Mouse (Mus musculus): ENCODE results near the gene Mtus2. TPM values are rescaled to one million over a fixed set of nuclear protein-coding genes. Genes with fewer than 3 reads are reported as not detected.

Gene Mtus2
- polyA plus RNA-seq, 1 experiment from 2014 or later, result 8.1 TPM

GRCm38 (mm10) chr5:148012156-148012555 is 55.0 kb downstream of the Mtus2 start:
- WGBS, result 83% methylated on average over 5 of the region's 5 CpGs
- Histone ChIP-seq H3K27ac (ENCODE audit: low read depth, low read length) (no peak overlapping the region), H3K4me2 (ENCODE audit: low read depth, low read length, severe bottlenecking) (no peak overlapping the region), H3K9ac (ENCODE audit: low read length) (no peak overlapping the region), H3K9me3 (ENCODE audit: control insufficient read depth, low read length) (no peaks in the 10 kb centered on the region), H3K4me1 (replicated peaks; ENCODE audit: control insufficient read depth, insufficient read depth, low read length) (no peaks in the 10 kb centered on the region), H3K36me3 (ENCODE audit: control insufficient read depth, insufficient read depth, low read length) (no peaks in the 10 kb centered on the region), H3K27me3 (ENCODE audit: control insufficient read depth, insufficient read depth, low read length) (no peaks in the 10 kb centered on the region), H3K4me3 (ENCODE audit: low read depth, low read length) (no peak overlapping the region)
- ATAC-seq (replicated peaks; ENCODE audit: low FRiP score) (no peak), DNase-seq (ENCODE audit: low spot score) (no peak)

DNA sequence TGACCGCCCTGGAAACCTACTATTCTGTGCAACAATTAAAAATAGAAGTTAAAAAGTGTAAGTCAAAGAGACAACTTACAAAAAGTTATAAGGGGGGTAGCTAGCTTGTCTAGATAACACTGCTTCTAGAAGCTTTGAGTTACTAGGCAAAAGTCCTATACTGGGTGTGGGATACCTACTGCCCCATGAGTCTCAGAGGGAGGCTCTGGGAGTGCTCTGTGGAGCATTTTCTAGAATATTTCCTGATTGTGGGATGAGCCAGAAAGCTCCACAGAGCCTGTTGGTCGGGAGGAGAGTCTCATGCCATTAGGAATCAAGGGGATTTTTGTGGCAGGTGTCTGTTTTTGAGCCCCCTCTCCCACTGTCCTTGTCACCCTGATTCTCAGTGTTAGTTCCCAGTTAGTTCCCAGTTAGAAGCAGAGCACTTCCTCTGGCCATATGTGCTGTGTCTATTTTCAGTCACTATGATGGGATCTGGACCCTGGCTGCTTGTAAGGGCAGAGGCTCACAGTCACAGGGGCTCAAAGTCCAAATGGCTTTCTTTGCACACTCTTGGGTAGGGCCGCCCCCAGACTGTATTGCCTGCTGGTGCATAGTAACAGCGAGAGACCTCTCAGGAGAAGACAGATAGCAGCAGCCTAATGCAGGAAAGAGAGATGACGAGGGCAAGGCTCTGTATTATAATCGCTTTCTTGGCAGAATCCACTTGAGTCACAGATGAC is 57.2 kb downstream of the Mtus2 start:
- Histone ChIP-seq H3K9me3 (ENCODE audit: control insufficient read depth, low read length) (no peaks in the 10 kb centered on the region), H3K4me2 (ENCODE audit: low read depth, low read length, severe bottlenecking) (no peak overlapping the region), H3K9ac (ENCODE audit: low read length) (no peak overlapping the region), H3K27me3 (ENCODE audit: control insufficient read depth, insufficient read depth, low read length) (no peaks in the 10 kb centered on the region), H3K27ac (ENCODE audit: low read depth, low read length) (no peak overlapping the region), H3K4me1 (replicated peaks; ENCODE audit: control insufficient read depth, insufficient read depth, low read length) (no peaks in the 10 kb centered on the region), H3K36me3 (ENCODE audit: control insufficient read depth, insufficient read depth, low read length) (no peaks in the 10 kb centered on the region), H3K4me3 (ENCODE audit: low read depth, low read length) (no peak overlapping the region)
- WGBS, result 83% methylated on average over 6 of the region's 6 CpGs
- ATAC-seq (replicated peaks; ENCODE audit: low FRiP score) (no peak), DNase-seq (ENCODE audit: low spot score) (no peak)

DNA sequence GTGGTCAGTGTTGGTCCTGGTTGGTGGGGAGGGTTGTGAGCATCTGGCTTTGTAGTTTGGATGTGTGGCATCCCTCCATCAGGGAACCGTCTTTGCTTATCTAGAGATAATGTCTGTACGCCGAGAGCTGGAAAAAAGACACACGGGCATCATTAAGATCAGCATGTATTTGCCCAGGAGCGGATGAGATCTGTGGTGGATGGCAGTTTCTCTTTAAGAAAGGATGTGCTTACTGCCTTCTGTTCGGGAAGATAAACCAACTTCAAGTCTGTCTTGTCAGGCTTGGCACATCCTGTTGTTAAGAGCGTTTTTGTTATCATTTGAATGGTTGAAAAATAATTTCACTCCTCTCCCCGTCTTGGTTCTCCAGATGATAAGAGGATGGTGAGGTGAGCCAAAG is 58.3 kb downstream of the Mtus2 start:
- Histone ChIP-seq H3K4me1 (replicated peaks; ENCODE audit: control insufficient read depth, insufficient read depth, low read length) (no peaks in the 10 kb centered on the region), H3K27ac (ENCODE audit: low read depth, low read length) (no peak overlapping the region), H3K36me3 (ENCODE audit: control insufficient read depth, insufficient read depth, low read length) (no peaks in the 10 kb centered on the region), H3K9me3 (ENCODE audit: control insufficient read depth, low read length) (no peaks in the 10 kb centered on the region), H3K4me3 (ENCODE audit: low read depth, low read length) (no peak overlapping the region), H3K9ac (ENCODE audit: low read length) (no peak overlapping the region), H3K4me2 (ENCODE audit: low read depth, low read length, severe bottlenecking) (no peak overlapping the region), H3K27me3 (ENCODE audit: control insufficient read depth, insufficient read depth, low read length) (no peaks in the 10 kb centered on the region)
- 89% methylated on average over 8 of the region's 8 CpGs for WGBS
- ATAC-seq (replicated peaks; ENCODE audit: low FRiP score) (no peak), DNase-seq (ENCODE audit: low spot score) (no peak)

- H3K27ac ChIP-seq (ENCODE audit: low read depth, low read length), result no peak overlapping the region
- no peaks in the 10 kb centered on the region for H3K9me3 ChIP-seq (ENCODE audit: control insufficient read depth, low read length)
- H3K4me2 ChIP-seq (ENCODE audit: low read depth, low read length, severe bottlenecking), result no peak overlapping the region
- ATAC-seq (replicated peaks; ENCODE audit: low FRiP score) (no peak), DNase-seq (ENCODE audit: low spot score) (no peak)
- no peaks in the 10 kb centered on the region for H3K27me3 ChIP-seq (ENCODE audit: control insufficient read depth, insufficient read depth, low read length)
- WGBS, result 89% methylated on average over 11 of the region's 11 CpGs
- no peaks in the 10 kb centered on the region for H3K4me1 ChIP-seq (replicated peaks; ENCODE audit: control insufficient read depth, insufficient read depth, low read length)
- no peak overlapping the region for H3K4me3 ChIP-seq (ENCODE audit: low read depth, low read length)
- H3K9ac ChIP-seq (ENCODE audit: low read length), result no peak overlapping the region
- H3K36me3 ChIP-seq (ENCODE audit: control insufficient read depth, insufficient read depth, low read length), result no peaks in the 10 kb centered on the region
Observed at GRCm38 (mm10) chr5:148017371-148017770, 60.3 kb downstream of the Mtus2 start.

GRCm38 (mm10) chr5:148022784-148023183 is 65.7 kb downstream of the Mtus2 start:
- no peak overlapping the region for H3K27ac ChIP-seq (ENCODE audit: low read depth, low read length)
- DNase-seq (ENCODE audit: low spot score), result no peak
- no peaks in the 10 kb centered on the region for H3K9me3 ChIP-seq (ENCODE audit: control insufficient read depth, low read length)
- H3K4me1 ChIP-seq (replicated peaks; ENCODE audit: control insufficient read depth, insufficient read depth, low read length), result no peaks in the 10 kb centered on the region
- H3K4me2 ChIP-seq (ENCODE audit: low read depth, low read length, severe bottlenecking), result no peak overlapping the region
- H3K9ac ChIP-seq (ENCODE audit: low read length), result no peak overlapping the region
- H3K27me3 ChIP-seq (ENCODE audit: control insufficient read depth, insufficient read depth, low read length), result no peaks in the 10 kb centered on the region
- H3K4me3 ChIP-seq (ENCODE audit: low read depth, low read length), result no peak overlapping the region
- H3K36me3 ChIP-seq (ENCODE audit: control insufficient read depth, insufficient read depth, low read length), result no peaks in the 10 kb centered on the region
- ATAC-seq (replicated peaks; ENCODE audit: low FRiP score), result no peak
- WGBS, result 92% methylated on average over 4 of the region's 4 CpGs

DNA sequence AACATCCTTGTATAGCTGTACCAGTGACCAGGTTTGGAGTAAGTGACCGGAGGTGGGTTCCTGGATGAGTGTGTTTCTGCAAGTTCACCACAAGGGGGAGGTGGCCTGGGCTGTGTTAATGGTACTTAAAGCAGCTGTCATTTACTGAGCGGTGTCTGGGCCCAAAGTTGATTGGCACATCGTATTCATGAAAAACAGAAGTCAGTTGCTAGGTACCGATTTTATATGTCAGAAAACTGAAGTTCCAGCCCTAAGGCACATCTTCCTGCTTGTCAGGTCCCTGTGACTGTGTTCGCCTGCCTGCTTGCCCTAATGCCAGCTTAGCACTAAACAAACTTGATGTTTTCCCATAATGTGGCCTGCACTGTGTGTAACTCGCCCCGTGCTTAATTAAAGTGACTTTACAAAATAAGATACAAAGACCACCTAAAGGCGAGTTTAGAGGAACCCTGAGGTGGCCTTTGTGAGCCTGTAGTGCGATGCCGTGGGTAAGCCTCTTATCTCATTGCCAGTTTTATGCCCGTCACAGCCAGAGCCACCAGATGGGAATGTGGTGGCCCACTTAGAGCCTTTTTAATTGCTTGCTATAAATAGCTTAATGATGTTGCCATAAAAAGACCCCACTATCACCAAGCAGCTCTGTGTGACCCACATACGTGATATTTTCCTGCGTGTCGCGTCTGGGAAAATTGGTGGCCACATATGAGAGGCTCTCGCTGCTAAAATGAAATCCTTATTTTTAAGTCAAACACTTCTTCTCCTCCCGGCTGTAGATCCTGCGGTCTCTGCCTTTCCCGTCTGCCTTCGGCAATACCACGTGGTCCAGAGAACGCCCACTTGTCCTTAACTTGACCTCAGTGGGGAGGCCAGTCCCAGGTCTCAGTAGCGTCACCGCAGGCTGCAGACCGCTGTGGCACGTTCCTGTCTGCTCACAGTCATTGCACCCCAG is 69.6 kb downstream of the Mtus2 start:
- H3K36me3 ChIP-seq (ENCODE audit: control insufficient read depth, insufficient read depth, low read length), result no peaks in the 10 kb centered on the region
- 0 out of 2 replicates have a peak, but pooled peaks have one; percentile 27 for ATAC-seq (replicated peaks; ENCODE audit: low FRiP score)
- 59% methylated on average over 26 of the region's 26 CpGs for WGBS
- H3K9me3 ChIP-seq (ENCODE audit: control insufficient read depth, low read length), result no peaks in the 10 kb centered on the region
- H3K9ac ChIP-seq (ENCODE audit: low read length), result no peak overlapping the region
- H3K4me3 ChIP-seq (ENCODE audit: low read depth, low read length), result no peak overlapping the region
- no peaks in the 10 kb centered on the region for H3K4me1 ChIP-seq (replicated peaks; ENCODE audit: control insufficient read depth, insufficient read depth, low read length)
- no peak overlapping the region for H3K27ac ChIP-seq (ENCODE audit: low read depth, low read length)
- no peak overlapping the region for H3K4me2 ChIP-seq (ENCODE audit: low read depth, low read length, severe bottlenecking)
- DNase-seq (ENCODE audit: low spot score), result no peak
- H3K27me3 ChIP-seq (ENCODE audit: control insufficient read depth, insufficient read depth, low read length), result no peaks in the 10 kb centered on the region

GRCm38 (mm10) chr5:148027985-148028384 is 70.9 kb downstream of the Mtus2 start:
- ATAC-seq (replicated peaks; ENCODE audit: low FRiP score) (no peak), DNase-seq (ENCODE audit: low spot score) (no peak)
- 72% methylated on average over 13 of the region's 13 CpGs for WGBS
- no peak overlapping the region for H3K27ac ChIP-seq (ENCODE audit: low read depth, low read length)
- H3K36me3 ChIP-seq (ENCODE audit: control insufficient read depth, insufficient read depth, low read length), result no peaks in the 10 kb centered on the region
- H3K9ac ChIP-seq (ENCODE audit: low read length), result no peak overlapping the region
- no peak overlapping the region for H3K4me3 ChIP-seq (ENCODE audit: low read depth, low read length)
- no peaks in the 10 kb centered on the region for H3K27me3 ChIP-seq (ENCODE audit: control insufficient read depth, insufficient read depth, low read length)
- no peaks in the 10 kb centered on the region for H3K4me1 ChIP-seq (replicated peaks; ENCODE audit: control insufficient read depth, insufficient read depth, low read length)
- H3K4me2 ChIP-seq (ENCODE audit: low read depth, low read length, severe bottlenecking), result no peak overlapping the region
- H3K9me3 ChIP-seq (ENCODE audit: control insufficient read depth, low read length), result no peaks in the 10 kb centered on the region

DNA sequence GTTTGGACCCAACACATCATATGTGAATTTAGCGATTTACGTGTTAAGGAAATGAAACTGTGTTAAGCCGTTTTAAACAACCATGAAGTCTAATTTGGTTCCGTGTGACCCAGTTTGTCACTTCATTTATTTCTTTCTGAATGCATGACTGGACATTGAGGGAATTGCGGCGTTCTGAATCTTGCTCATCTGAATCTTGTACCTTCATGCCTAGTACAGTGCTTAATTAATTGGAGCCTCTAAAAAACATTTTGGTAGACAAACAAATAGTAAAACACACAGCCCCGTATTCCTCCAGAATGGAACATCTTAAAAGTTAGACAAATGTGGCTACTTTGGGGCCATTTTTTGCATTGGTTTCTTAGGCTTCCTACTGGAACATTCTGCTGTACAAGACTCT is 84.5 kb downstream of the Mtus2 start:
- no peak overlapping the region for H3K9ac ChIP-seq (ENCODE audit: low read length)
- H3K27me3 ChIP-seq (ENCODE audit: control insufficient read depth, insufficient read depth, low read length), result no peaks in the 10 kb centered on the region
- ATAC-seq (replicated peaks; ENCODE audit: low FRiP score) (no peak), DNase-seq (ENCODE audit: low spot score) (no peak)
- H3K4me1 ChIP-seq (replicated peaks; ENCODE audit: control insufficient read depth, insufficient read depth, low read length), result no peaks in the 10 kb centered on the region
- no peak overlapping the region for H3K4me3 ChIP-seq (ENCODE audit: low read depth, low read length)
- no peak overlapping the region for H3K4me2 ChIP-seq (ENCODE audit: low read depth, low read length, severe bottlenecking)
- 96% methylated on average over 7 of the region's 7 CpGs for WGBS
- peaks cover 3% of the 10 kb centered on the region; the same call in 1 of the 2 replicates for H3K9me3 ChIP-seq (ENCODE audit: control insufficient read depth, low read length)
- H3K36me3 ChIP-seq (ENCODE audit: control insufficient read depth, insufficient read depth, low read length), result no peaks in the 10 kb centered on the region
- H3K27ac ChIP-seq (ENCODE audit: low read depth, low read length), result no peak overlapping the region

Data from forebrain, embryonic 11.5 days (tissue).